Mouse (Mus musculus) cerebellum, adult 2 months (tissue): ENCODE results near the gene Gk5. TPM values are rescaled to one million over a fixed set of nuclear protein-coding genes. Genes with fewer than 3 reads are reported as not detected.
A peak's percentile ranks its signal among the peaks of the same experiment; 100 is the strongest.
"Not testable (repeated sequence)": the region's sequence is repeated elsewhere in the genome, so short reads cannot be mapped to it uniquely, and the experiment has no call there.

ENCODE experiments used
- DNase-seq, 2 experiments: peaks; one replicate each; pipeline ENCODE4 v3.0.0; 2021
- H3K27ac ChIP-seq: fragments of 200-500 bp; 2 replicates; pipeline ENCODE4 v1.5.1; 2012; ENCODE audit warnings: low read length, control low read depth, inconsistent platforms; ENCODE audit not compliant: insufficient read depth
- H3K27me3 ChIP-seq: fragments of 200-500 bp; 2 replicates; pipeline ENCODE4 v1.6.1; 2012; ENCODE audit warnings: inconsistent platforms, mild to moderate bottlenecking, low read length, moderate library complexity; ENCODE audit not compliant: control insufficient read depth, insufficient read depth
- H3K4me1 ChIP-seq: fragments of 200-500 bp; 2 replicates; pipeline ENCODE4 v1.6.1; 2011; ENCODE audit warnings: low read length; ENCODE audit not compliant: control insufficient read depth, insufficient read depth
- H3K4me3 ChIP-seq: fragments of 200-500 bp; replicated peaks from 2 replicates; pipeline ENCODE3; 2011; ENCODE audit warnings: mild to moderate bottlenecking, low read depth, low read length, control low read depth; ENCODE audit not compliant: insufficient read depth
- CTCF ChIP-seq: fragments of 200-500 bp; IDR thresholded peaks from 2 replicates; pipeline ENCODE4 v1.5.1; 2011; ENCODE audit warnings: low read depth, mild to moderate bottlenecking, control low read depth, low read length, moderate library complexity, borderline replicate concordance; ENCODE audit not compliant: insufficient read depth
- POLR2A ChIP-seq: fragments of 200-500 bp; IDR thresholded peaks from 2 replicates; pipeline ENCODE4 v1.6.1; 2011; ENCODE audit warnings: low read length, control low read depth, borderline replicate concordance; ENCODE audit not compliant: insufficient read depth
- WGBS: fragments of 180-500 bp; shearing (Covaris S2); methylation state at CpG from one replicate; pipeline ENCODE4 v1.1.7; 2018; 5-methylcytosine and 5-hydroxymethylcytosine counted together
- polyA plus RNA-seq: library from polyadenylated mRNA; depleted of rRNA; stranded (reverse); fragments of >200 nt; gene quantifications from 2 replicates; pipeline ENCODE4 v1.2.3, GENCODE M21; 2012

Gk5 gene
- polyA plus RNA-seq, 1 experiment: 1.7 TPM

GRCm38 (mm10) chr9:96159047-96159446 lies 39.9 kb downstream of the Gk5 start:
- 87% methylated on average over 3 of the region's 3 CpGs for WGBS
- Histone ChIP-seq H3K4me1 (no peaks in the 10 kb centered on the region), H3K27ac (no peak overlapping the region), H3K4me3 (no peak overlapping the region), H3K27me3 (no peaks in the 10 kb centered on the region)
- DNase-seq: no peak
- TF ChIP-seq POLR2A (no peak), CTCF (no peak)

GRCm38 (mm10) chr9:96160767-96161166 lies 41.6 kb downstream of the Gk5 start:
- TF ChIP-seq POLR2A (no peak), CTCF (no peak)
- H3K4me1 ChIP-seq: no peaks in the 10 kb centered on the region
- DNase-seq: no peak
- no peak overlapping the region for H3K4me3 ChIP-seq
- 86% methylated on average over 3 of the region's 3 CpGs for WGBS
- no peaks in the 10 kb centered on the region for H3K27me3 ChIP-seq
- no peak overlapping the region for H3K27ac ChIP-seq

GRCm38 (mm10) chr9:96162421-96162820 lies 43.3 kb downstream of the Gk5 start:
- Histone ChIP-seq H3K4me1 (no peaks in the 10 kb centered on the region), H3K27ac (no peak overlapping the region), H3K27me3 (no peaks in the 10 kb centered on the region), H3K4me3 (no peak overlapping the region)
- no peak for DNase-seq
- WGBS: 80% methylated on average over 5 of the region's 5 CpGs
- TF ChIP-seq CTCF (no peak), POLR2A (no peak)

- 98% methylated on average over 7 of the region's 7 CpGs for WGBS
- TF ChIP-seq CTCF: no peak
- TF ChIP-seq POLR2A: no peak
These were observed 44.3 kb downstream of the Gk5 start for GRCm38 (mm10) chr9:96163443-96163842.

GRCm38 (mm10) chr9:96163983-96164382 lies 44.8 kb downstream of the Gk5 start:
- not testable (repeated sequence) for H3K27me3 ChIP-seq, H3K27ac ChIP-seq, DNase-seq, H3K4me1 ChIP-seq, H3K4me3 ChIP-seq
- 96% methylated on average over 15 of the region's 15 CpGs for WGBS

More at GRCm38 (mm10) chr9:96163443-96163842, 44.3 kb downstream of the Gk5 start:
- Histone ChIP-seq H3K27me3 (no peaks in the 10 kb centered on the region), H3K4me3 (no peak overlapping the region), H3K4me1 (no peaks in the 10 kb centered on the region), H3K27ac (no peak overlapping the region)
- no peak for DNase-seq

- H3K27ac ChIP-seq: no peak overlapping the region
- 25% methylated on average over 5 of the region's 5 CpGs for WGBS
- no peaks in the 10 kb centered on the region for H3K27me3 ChIP-seq
- TF ChIP-seq CTCF: peak; percentile 68
- TF ChIP-seq POLR2A: no peak
- H3K4me3 ChIP-seq: no peak overlapping the region
- DNase-seq: peak; percentile 17 to 41
- no peaks in the 10 kb centered on the region for H3K4me1 ChIP-seq
These were observed 48.0 kb downstream of the Gk5 start for GRCm38 (mm10) chr9:96167168-96167585.

GRCm38 (mm10) chr9:96170600-96170999 lies 51.4 kb downstream of the Gk5 start:
- WGBS: 83% methylated on average over 3 of the region's 3 CpGs
- DNase-seq: no peak
- Histone ChIP-seq H3K27me3 (no peaks in the 10 kb centered on the region), H3K27ac (no peak overlapping the region), H3K4me3 (no peak overlapping the region), H3K4me1 (no peaks in the 10 kb centered on the region)
- TF ChIP-seq POLR2A (no peak), CTCF (no peak)

- Histone ChIP-seq H3K27me3 (no peaks in the 10 kb centered on the region), H3K27ac (no peak overlapping the region), H3K4me3 (no peak overlapping the region), H3K4me1 (no peaks in the 10 kb centered on the region)
- WGBS: 80% methylated on average over 4 of the region's 4 CpGs
- TF ChIP-seq POLR2A: no peak
- no peak for DNase-seq
These were observed 65.7 kb downstream of the Gk5 start for GRCm38 (mm10) chr9:96184909-96185308.

- no peak overlapping the region for H3K4me3 ChIP-seq
- no peaks in the 10 kb centered on the region for H3K4me1 ChIP-seq
- WGBS: 72% methylated on average over 7 of the region's 7 CpGs
- no peaks in the 10 kb centered on the region for H3K27me3 ChIP-seq
- no peak for DNase-seq
- TF ChIP-seq POLR2A (no peak), CTCF (no peak)
- H3K27ac ChIP-seq: no peak overlapping the region
These were observed 67.5 kb downstream of the Gk5 start for GRCm38 (mm10) chr9:96186701-96187100.
